Mouse (Mus musculus) R1 (cell line): ENCODE measurements at regions not wholly inside any gene's neighbourhood (a gene's known extent, or its start where the extent isn't known, plus 50 kb on each side); places are given as distances from the start of the nearest gene placed in this dataset.

Source experiments
- DNase-seq: peaks from one replicate; pipeline ENCODE4 v3.0.0-alpha.2; 2018; ENCODE audit warnings: low read depth, low spot score

DNA sequence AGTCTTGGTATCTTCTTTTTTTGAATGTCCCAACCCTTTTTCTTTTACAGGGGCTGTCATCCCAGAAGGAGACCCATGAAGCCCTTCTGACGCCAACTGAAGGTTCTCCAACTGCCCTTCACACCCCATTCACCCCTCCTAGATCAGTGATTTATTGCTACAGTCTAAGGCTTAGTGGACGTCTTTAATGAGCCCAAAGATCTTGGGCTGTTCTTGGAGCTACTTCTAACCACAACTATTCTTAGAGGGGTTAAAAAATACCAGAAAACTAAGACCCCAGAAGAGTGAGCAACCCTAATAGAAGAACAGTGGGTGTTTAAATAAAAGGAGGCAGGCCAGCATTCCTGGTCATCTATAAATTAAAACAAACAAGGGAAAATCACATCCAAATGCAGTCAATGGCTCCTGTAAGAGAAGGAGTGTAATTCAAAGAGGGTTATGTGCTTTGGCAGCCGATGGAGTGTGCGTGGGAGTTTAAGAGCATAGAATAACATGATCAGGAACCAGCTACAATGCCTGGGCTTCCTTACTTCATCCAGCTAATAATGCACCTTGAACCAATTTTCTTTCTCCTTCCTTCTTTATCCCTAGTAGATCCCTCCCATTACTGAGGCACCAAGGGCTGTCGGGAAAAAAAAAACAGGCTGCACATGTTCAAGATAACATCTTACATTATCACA lies 113.3 kb downstream of the Qpct start:
- no peak for DNase-seq

DNA sequence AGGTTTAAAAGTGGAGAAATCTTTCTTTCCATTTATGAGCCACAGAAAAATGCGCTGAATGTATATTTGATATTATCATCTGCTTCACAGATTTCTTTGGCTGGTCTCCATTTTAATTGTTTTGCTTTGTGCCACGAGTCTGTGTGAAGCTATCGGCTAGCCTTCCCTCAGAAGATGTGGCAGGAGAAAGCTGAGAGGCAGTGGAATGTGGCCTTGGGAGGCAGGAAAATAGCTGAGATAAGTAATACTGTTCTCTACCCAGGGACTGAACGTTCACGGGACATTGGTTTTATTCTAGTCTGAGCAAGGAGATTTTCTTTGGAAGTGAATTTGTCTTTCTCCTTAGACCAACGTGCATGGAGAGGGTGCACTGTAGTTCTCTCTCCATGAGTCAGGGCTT lies 112.3 kb downstream of the Qpct start:
- no peak for DNase-seq

DNA sequence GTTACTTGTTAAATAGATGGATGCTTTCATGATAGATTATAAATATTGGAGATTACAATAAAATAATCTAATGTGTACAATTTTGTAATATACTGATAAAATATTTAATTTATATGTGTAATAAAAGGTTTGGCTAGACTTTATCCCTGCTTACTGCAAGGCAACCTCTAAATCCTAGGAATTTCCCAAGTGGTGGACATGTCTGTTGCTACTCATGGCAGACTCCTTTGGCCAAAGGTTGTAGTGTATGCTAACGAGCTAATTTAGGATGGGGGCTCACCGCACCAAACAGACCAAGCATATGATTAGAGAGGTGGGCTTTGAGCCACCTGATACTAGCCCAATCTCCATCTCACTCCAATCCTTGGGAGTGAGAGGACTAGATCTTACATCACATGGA lies 102.4 kb downstream of the Qpct start:
- no peak for DNase-seq

DNA sequence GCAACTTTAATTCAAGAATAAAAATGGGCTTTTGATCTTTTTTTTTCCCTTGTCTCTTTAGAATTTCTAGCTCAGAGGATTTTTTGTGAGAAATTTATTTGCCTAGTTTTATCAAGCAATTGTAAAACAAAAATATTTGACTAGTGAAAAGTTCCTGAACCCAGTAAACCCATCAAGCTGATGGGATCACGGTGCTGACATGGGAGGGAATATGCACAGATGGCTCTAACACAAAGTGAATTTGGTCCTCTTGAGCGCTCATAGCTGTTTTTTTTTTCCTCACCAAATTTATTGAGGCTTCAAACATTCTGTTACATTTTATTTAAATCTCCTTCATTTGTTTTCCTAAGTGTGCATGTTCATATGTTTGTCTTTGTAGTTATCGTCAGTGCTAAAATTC lies 101.1 kb downstream of the Qpct start:
- DNase-seq = no peak

- DNase-seq = no peak
Measured at GRCm38 (mm10) chr17:79147883-79148282, 96.2 kb downstream of the Qpct start.

DNA sequence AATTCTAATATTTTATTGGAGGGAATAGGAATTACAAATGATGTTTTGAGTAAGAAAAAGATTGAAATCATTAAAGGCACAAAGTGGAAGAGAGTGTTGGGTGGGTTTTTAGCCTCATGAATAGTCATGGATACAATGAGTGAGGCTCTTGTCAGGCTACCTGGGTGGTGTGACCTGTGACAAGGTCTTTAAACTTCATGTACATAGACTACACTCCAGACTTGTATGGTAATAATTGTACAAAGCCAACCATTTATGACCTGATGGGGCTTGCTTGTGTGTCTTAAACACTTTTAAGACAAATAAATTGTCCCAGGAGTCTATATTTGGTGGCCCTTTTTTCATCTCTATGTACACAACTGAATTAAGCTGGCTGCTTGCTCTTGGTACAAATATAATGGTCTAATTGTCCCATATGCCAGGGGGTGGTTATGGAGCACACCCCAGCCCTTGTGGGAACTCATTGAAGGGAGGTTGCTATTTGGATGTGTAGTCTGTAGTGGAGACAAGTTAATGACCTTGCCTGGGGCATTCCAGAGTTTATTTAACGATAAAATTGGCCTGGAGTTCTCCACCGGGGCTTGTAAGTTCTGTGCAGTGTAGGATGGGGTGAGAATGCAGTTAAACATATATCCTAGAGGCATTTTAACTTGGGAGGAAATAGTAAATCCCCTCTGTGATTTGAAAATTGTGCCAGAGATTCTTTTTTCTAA lies 93.4 kb downstream of the Qpct start:
- no peak for DNase-seq

GRCm38 (mm10) chr17:79143031-79143430 lies 91.3 kb downstream of the Qpct start:
- no peak for DNase-seq
